Mouse (Mus musculus): ENCODE measurements at regions not wholly inside any gene's neighbourhood (a gene's known extent, or its start where the extent isn't known, plus 50 kb on each side); places are given as distances from the start of the nearest gene placed in this dataset.

GRCm38 (mm10) chr6:75805223-75805622, 692.4 kb downstream of the Gm9008 start:
- 72% methylated on average over 4 of the region's 4 CpGs for WGBS
- H3K4me3 ChIP-seq (replicated peaks): no peak overlapping the region
- H3K9ac ChIP-seq: no peak overlapping the region
- no peaks in the 10 kb centered on the region for H3K9me3 ChIP-seq
- H3K27me3 ChIP-seq: no peaks in the 10 kb centered on the region
- H3K36me3 ChIP-seq (replicated peaks): no peaks in the 10 kb centered on the region
- peak; percentile 57; the same call in 1 of the 2 replicates for ATAC-seq (ENCODE audit: low FRiP score)
- no peak overlapping the region for H3K27ac ChIP-seq
- no peak overlapping the region for H3K4me2 ChIP-seq
- no peaks in the 10 kb centered on the region for H3K4me1 ChIP-seq

- WGBS: 80% methylated on average over 3 of the region's 3 CpGs
- Histone ChIP-seq H3K9me3 (no peaks in the 10 kb centered on the region), H3K9ac (no peak overlapping the region), H3K4me3 (replicated peaks) (no peak overlapping the region), H3K4me2 (no peak overlapping the region), H3K27ac (no peak overlapping the region), H3K36me3 (replicated peaks) (no peaks in the 10 kb centered on the region), H3K27me3 (no peaks in the 10 kb centered on the region), H3K4me1 (no peaks in the 10 kb centered on the region)
- no peak for ATAC-seq (ENCODE audit: low FRiP score)
Measured at GRCm38 (mm10) chr6:75799993-75800392, 697.6 kb downstream of the Gm9008 start.

GRCm38 (mm10) chr6:75799546-75799945, 698.0 kb downstream of the Gm9008 start:
- H3K36me3 ChIP-seq (replicated peaks): no peaks in the 10 kb centered on the region
- no peak overlapping the region for H3K4me2 ChIP-seq
- no peaks in the 10 kb centered on the region for H3K4me1 ChIP-seq
- 73% methylated on average over 2 of the region's 2 CpGs for WGBS
- no peak overlapping the region for H3K4me3 ChIP-seq (replicated peaks)
- H3K9me3 ChIP-seq: no peaks in the 10 kb centered on the region
- H3K9ac ChIP-seq: no peak overlapping the region
- no peaks in the 10 kb centered on the region for H3K27me3 ChIP-seq
- ATAC-seq (ENCODE audit: low FRiP score): no peak
- H3K27ac ChIP-seq: no peak overlapping the region

GRCm38 (mm10) chr6:75782680-75783079, 714.9 kb downstream of the Gm9008 start:
- Histone ChIP-seq H3K36me3 (replicated peaks) (no peaks in the 10 kb centered on the region), H3K27ac (no peak overlapping the region), H3K4me3 (replicated peaks) (no peak overlapping the region), H3K9me3 (no peaks in the 10 kb centered on the region), H3K9ac (no peak overlapping the region), H3K4me1 (no peaks in the 10 kb centered on the region), H3K4me2 (no peak overlapping the region), H3K27me3 (no peaks in the 10 kb centered on the region)
- ATAC-seq (ENCODE audit: low FRiP score): no peak
- WGBS: 66% methylated on average over 20 of the region's 20 CpGs

- no peaks in the 10 kb centered on the region for H3K9me3 ChIP-seq
- H3K27me3 ChIP-seq: no peaks in the 10 kb centered on the region
- no peaks in the 10 kb centered on the region for H3K36me3 ChIP-seq (replicated peaks)
- H3K4me2 ChIP-seq: no peak overlapping the region
- no peak overlapping the region for H3K27ac ChIP-seq
- no peak for ATAC-seq (ENCODE audit: low FRiP score)
- WGBS: 92% methylated on average over 4 of the region's 4 CpGs
- no peaks in the 10 kb centered on the region for H3K4me1 ChIP-seq
- H3K4me3 ChIP-seq (replicated peaks): no peak overlapping the region
- H3K9ac ChIP-seq: no peak overlapping the region
Measured at GRCm38 (mm10) chr6:75763041-75763440, 734.5 kb downstream of the Gm9008 start.

GRCm38 (mm10) chr6:75756184-75756583, 741.4 kb downstream of the Gm9008 start:
- no peaks in the 10 kb centered on the region for H3K9me3 ChIP-seq
- no peak overlapping the region for H3K4me2 ChIP-seq
- no peaks in the 10 kb centered on the region for H3K4me1 ChIP-seq
- H3K36me3 ChIP-seq (replicated peaks): no peaks in the 10 kb centered on the region
- H3K27ac ChIP-seq: no peak overlapping the region
- ATAC-seq (ENCODE audit: low FRiP score): no peak
- H3K27me3 ChIP-seq: no peaks in the 10 kb centered on the region
- H3K9ac ChIP-seq: no peak overlapping the region
- 52% methylated on average over 2 of the region's 2 CpGs for WGBS
- H3K4me3 ChIP-seq (replicated peaks): no peak overlapping the region

All from forebrain, embryonic 12.5 days (tissue).